Mouse (Mus musculus) 416B (cell line): ENCODE measurements around the gene Tex33.
"Not testable (repeated sequence)": the region's sequence is repeated elsewhere in the genome, so short reads cannot be mapped to it uniquely, and the experiment has no call there.

ENCODE experiments used
- DNase-seq: peaks from one replicate; pipeline ENCODE4 v3.0.0; 2011; ENCODE audit warnings: low read depth

Gene Tex33

GRCm38 (mm10) chr15:78374204-78374603 lies 21.5 kb downstream of the Tex33 start:
- DNase-seq = no peak

GRCm38 (mm10) chr15:78372796-78373195 lies 22.9 kb downstream of the Tex33 start:
- DNase-seq = no peak

GRCm38 (mm10) chr15:78369641-78370040 lies 26.1 kb downstream of the Tex33 start:
- DNase-seq = no peak

- DNase-seq = peak; percentile 99
Measured at GRCm38 (mm10) chr15:78368926-78369346, 26.8 kb downstream of the Tex33 start.

- DNase-seq = no peak
Measured at GRCm38 (mm10) chr15:78367811-78368210, 27.9 kb downstream of the Tex33 start.

- no peak for DNase-seq
Measured at GRCm38 (mm10) chr15:78366875-78367274, 28.8 kb downstream of the Tex33 start.

- no peak for DNase-seq
Measured at GRCm38 (mm10) chr15:78365916-78366315, 29.8 kb downstream of the Tex33 start.

GRCm38 (mm10) chr15:78355548-78355947 lies 40.2 kb downstream of the Tex33 start:
- DNase-seq = peak; percentile 45

GRCm38 (mm10) chr15:78354958-78355357 lies 40.8 kb downstream of the Tex33 start:
- DNase-seq = peak; percentile 72

GRCm38 (mm10) chr15:78351586-78352165 lies 44.0 kb downstream of the Tex33 start:
- peak; percentile 55 for DNase-seq

GRCm38 (mm10) chr15:78344567-78344966 lies 51.1 kb downstream of the Tex33 start:
- no peak for DNase-seq

- DNase-seq = no peak
Measured at GRCm38 (mm10) chr15:78343683-78344082, 52.0 kb downstream of the Tex33 start.

- not testable (repeated sequence) for DNase-seq
Measured at GRCm38 (mm10) chr15:78340919-78341318, 54.8 kb downstream of the Tex33 start.

GRCm38 (mm10) chr15:78339627-78340423 lies 55.9 kb downstream of the Tex33 start:
- peak; percentile 69 for DNase-seq

- no peak for DNase-seq
Measured at GRCm38 (mm10) chr15:78334380-78334779, 61.3 kb downstream of the Tex33 start.

GRCm38 (mm10) chr15:78332981-78333380 lies 62.7 kb downstream of the Tex33 start:
- no peak for DNase-seq

GRCm38 (mm10) chr15:78331523-78332340 lies 64.0 kb downstream of the Tex33 start:
- peak; percentile 80 for DNase-seq

GRCm38 (mm10) chr15:78330706-78331105 lies 65.0 kb downstream of the Tex33 start:
- DNase-seq = peak; percentile 46

GRCm38 (mm10) chr15:78329972-78330371 lies 65.7 kb downstream of the Tex33 start:
- DNase-seq = peak; percentile 42

- DNase-seq = no peak
Measured at GRCm38 (mm10) chr15:78328520-78329097, 67.1 kb downstream of the Tex33 start.
